Mouse (Mus musculus) cerebellum, adult 2 months (tissue): ENCODE results near the gene Taar8a. TPM values are rescaled to one million over a fixed set of nuclear protein-coding genes. Genes with fewer than 3 reads are reported as not detected.
"Not testable (repeated sequence)": the region's sequence is repeated elsewhere in the genome, so short reads cannot be mapped to it uniquely, and the experiment has no call there.

Experiments used
- DNase-seq, 2 experiments: peaks; one replicate each; pipeline ENCODE4 v3.0.0; 2021
- H3K27ac ChIP-seq: fragments of 200-500 bp; 2 replicates; pipeline ENCODE4 v1.5.1; 2012; ENCODE audit warnings: low read length, control low read depth, inconsistent platforms; ENCODE audit not compliant: insufficient read depth
- H3K27me3 ChIP-seq: fragments of 200-500 bp; 2 replicates; pipeline ENCODE4 v1.6.1; 2012; ENCODE audit warnings: inconsistent platforms, mild to moderate bottlenecking, low read length, moderate library complexity; ENCODE audit not compliant: control insufficient read depth, insufficient read depth
- H3K4me1 ChIP-seq: fragments of 200-500 bp; 2 replicates; pipeline ENCODE4 v1.6.1; 2011; ENCODE audit warnings: low read length; ENCODE audit not compliant: control insufficient read depth, insufficient read depth
- H3K4me3 ChIP-seq: fragments of 200-500 bp; replicated peaks from 2 replicates; pipeline ENCODE3; 2011; ENCODE audit warnings: mild to moderate bottlenecking, low read depth, low read length, control low read depth; ENCODE audit not compliant: insufficient read depth
- CTCF ChIP-seq: fragments of 200-500 bp; IDR thresholded peaks from 2 replicates; pipeline ENCODE4 v1.5.1; 2011; ENCODE audit warnings: low read depth, mild to moderate bottlenecking, control low read depth, low read length, moderate library complexity, borderline replicate concordance; ENCODE audit not compliant: insufficient read depth
- POLR2A ChIP-seq: fragments of 200-500 bp; IDR thresholded peaks from 2 replicates; pipeline ENCODE4 v1.6.1; 2011; ENCODE audit warnings: low read length, control low read depth, borderline replicate concordance; ENCODE audit not compliant: insufficient read depth
- WGBS: fragments of 180-500 bp; shearing (Covaris S2); methylation state at CpG from one replicate; pipeline ENCODE4 v1.1.7; 2018; 5-methylcytosine and 5-hydroxymethylcytosine counted together
- polyA plus RNA-seq: library from polyadenylated mRNA; depleted of rRNA; stranded (reverse); fragments of >200 nt; gene quantifications from 2 replicates; pipeline ENCODE4 v1.2.3, GENCODE M21; 2012; rRNA removed

Taar8a gene
- polyA plus RNA-seq = not detected in 2 replicates

DNA sequence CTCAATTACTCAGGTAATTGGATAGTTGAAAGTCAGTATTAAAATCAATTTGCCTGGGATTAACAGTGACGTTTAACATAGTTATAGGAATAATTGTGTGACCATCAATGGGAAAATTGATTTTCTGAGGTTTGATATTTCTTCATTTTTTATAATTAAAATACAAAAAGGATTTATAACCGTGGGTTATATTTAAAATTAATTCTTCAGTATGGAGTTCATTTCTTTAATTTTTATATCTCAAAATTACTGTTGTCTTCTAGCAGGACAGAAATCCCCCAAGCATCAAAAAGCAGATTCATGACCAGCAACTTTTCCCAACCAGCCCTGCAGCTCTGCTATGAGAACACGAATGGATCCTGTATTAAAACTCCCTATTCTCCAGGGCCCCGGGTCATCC lies at the start of gene Taar8a:
Gene Taar8a (plus strand): TSS at position 301 of the 400 bp plus-strand sequence.
- not testable (repeated sequence) for H3K4me1 ChIP-seq, H3K27me3 ChIP-seq, H3K4me3 ChIP-seq, DNase-seq, H3K27ac ChIP-seq
- 92% methylated on average over 2 of the region's 4 CpGs for WGBS

DNA sequence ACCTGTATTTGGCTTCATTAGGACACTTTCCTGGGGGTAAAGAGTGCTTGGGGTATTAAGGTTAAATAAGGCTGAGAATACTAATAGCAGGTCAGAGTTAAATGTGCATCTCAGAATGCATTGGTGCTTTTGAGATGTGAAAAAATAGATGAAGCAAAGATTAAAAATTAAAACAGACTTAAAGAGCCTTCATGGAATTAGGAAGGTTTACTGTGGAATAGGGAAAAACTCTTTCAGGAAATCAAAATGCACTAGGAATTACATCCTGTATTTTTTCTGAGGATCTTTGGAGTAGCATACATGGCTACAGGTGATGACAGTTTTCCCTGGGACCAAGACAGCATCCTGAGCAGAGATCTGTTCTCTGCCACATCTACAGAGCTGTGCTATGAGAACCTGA lies 49.4 kb upstream of the Taar8a start, which contains the start of gene Taar7d:
Gene Taar7d (plus strand): TSS at position 301 of the 400 bp plus-strand sequence.
- DNase-seq = no peak
- Histone ChIP-seq H3K27me3 (no peaks in the 10 kb centered on the region), H3K4me1 (no peaks in the 10 kb centered on the region), H3K27ac (no peak within 1 kb of the TSS), H3K4me3 (no peak within 1 kb of the TSS)
- TF ChIP-seq POLR2A = no peak
- TF ChIP-seq CTCF = no peak

DNA sequence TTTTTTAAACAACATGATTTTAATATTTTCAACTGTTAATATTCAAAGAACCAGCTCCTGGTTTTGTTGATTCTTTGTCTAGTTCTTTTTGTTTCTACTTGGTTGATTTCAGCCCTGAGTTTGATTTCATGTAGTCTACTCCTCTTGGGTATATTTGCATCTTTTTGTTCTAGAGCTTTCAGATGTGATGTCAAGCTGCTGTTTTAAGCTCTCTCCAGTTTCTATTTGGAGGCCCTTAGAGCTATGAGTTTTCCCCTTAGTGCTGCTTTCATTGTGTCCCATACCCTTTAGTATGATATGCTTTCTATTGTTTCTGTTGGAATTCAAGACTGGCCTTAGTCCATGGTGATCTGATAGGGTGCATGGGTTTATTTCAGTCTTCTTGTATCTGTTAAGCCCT lies 45.0 kb upstream of the Taar8a start:
- TF ChIP-seq CTCF (no peak), POLR2A (no peak)
- DNase-seq = no peak
- no peaks in the 10 kb centered on the region for H3K4me1 ChIP-seq
- H3K27me3 ChIP-seq = no peaks in the 10 kb centered on the region
- no peak overlapping the region for H3K4me3 ChIP-seq
- H3K27ac ChIP-seq = no peak overlapping the region

DNA sequence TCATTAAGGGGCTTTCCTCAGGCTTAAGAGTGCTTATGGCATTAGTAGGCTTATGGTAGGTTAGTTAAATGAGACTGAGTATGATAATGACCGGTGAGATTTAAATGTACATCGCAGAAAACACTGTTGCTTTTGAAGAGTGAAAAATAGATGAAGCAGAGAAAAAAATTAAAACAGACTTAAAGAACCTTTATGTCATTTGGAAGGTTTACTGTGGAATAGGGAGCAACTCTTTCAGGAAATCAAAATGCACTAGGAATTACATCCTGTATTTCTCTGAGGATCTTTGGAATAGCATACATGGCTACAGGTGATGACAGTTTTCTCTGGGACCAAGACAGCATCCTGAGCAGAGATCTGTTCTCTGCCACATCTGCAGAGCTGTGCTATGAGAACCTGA lies 39.0 kb upstream of the Taar8a start, which contains the start of gene Taar7e:
Gene Taar7e (plus strand): TSS at position 301 of the 400 bp plus-strand sequence.
- H3K4me3 ChIP-seq = no peak within 1 kb of the TSS
- H3K4me1 ChIP-seq = no peaks in the 10 kb centered on the region
- H3K27me3 ChIP-seq = no peaks in the 10 kb centered on the region
- TF ChIP-seq POLR2A = no peak
- no peak for DNase-seq
- 97% methylated on average over 2 of the region's 2 CpGs for whole genome bisulfite sequencing
- no peak within 1 kb of the TSS for H3K27ac ChIP-seq

DNA sequence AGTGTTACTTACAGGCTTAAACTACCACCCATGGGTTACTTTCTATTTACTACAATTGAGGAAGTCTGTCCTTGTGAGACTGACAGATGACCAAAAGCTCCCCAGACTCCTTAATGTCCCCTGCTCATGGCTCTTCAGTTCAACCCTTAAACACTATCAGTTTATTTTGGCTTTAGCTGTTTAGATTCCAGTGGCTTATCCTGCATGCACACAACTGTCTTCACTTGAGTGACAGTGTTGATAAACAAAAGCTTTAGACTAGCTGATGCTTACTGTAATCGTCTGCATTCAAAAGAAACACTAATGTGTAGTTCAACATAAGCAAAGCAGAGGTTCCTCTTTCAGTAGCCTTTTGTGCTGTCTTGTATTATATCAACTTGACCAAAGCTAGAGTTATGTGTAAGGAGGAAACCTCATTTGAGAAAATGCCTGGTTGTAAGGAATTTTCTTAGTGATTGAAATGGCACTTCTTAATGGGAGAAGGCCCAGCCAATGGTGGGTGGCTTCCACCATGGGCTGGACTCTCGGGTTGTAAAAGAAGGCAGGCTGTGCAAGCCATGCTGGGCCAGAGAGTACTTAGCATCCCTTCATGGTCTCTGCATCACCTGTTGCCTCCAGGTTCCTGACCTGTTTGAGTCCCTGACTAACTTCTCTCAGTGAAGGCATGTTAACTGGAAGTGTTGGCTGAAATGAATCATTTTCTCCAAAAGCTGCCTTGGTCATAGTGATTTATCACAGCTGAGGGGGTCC lies 36.0 kb upstream of the Taar8a start:
- 85% methylated on average over 2 of the region's 2 CpGs for WGBS
- TF ChIP-seq POLR2A = no peak
- no peak for TF ChIP-seq CTCF
- no peak overlapping the region for H3K4me3 ChIP-seq
- H3K27me3 ChIP-seq = no peaks in the 10 kb centered on the region
- no peak overlapping the region for H3K27ac ChIP-seq
- H3K4me1 ChIP-seq = no peaks in the 10 kb centered on the region
- no peak for DNase-seq

DNA sequence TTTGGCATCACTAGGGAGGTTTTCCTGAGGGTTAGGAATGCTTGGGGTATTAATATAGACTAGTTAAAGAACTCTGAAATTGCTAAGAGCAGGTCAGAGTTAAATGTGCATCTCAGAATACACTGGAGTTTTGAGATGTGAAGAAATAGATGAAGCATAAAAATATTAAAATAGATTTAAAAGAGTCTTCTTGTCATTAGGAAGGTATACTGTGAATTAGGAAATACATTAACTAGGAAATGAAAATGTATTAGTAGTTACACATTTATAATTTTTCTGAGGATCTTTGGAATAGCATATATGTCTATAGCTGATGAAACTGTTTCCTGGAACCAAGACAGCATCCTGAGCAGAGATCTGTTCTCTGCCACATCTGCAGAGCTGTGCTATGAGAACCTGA lies 27.1 kb upstream of the Taar8a start, which contains the start of gene Taar7f:
Gene Taar7f (plus strand): TSS at position 301 of the 400 bp plus-strand sequence.
- 0 out of 2 replicates have a peak, but pooled peaks cover 4% of the 10 kb centered on the region for H3K4me1 ChIP-seq
- no peak within 1 kb of the TSS for H3K27ac ChIP-seq
- H3K4me3 ChIP-seq = no peak within 1 kb of the TSS
- no peak for DNase-seq
- no peaks in the 10 kb centered on the region for H3K27me3 ChIP-seq
- TF ChIP-seq POLR2A (no peak), CTCF (no peak)

DNA sequence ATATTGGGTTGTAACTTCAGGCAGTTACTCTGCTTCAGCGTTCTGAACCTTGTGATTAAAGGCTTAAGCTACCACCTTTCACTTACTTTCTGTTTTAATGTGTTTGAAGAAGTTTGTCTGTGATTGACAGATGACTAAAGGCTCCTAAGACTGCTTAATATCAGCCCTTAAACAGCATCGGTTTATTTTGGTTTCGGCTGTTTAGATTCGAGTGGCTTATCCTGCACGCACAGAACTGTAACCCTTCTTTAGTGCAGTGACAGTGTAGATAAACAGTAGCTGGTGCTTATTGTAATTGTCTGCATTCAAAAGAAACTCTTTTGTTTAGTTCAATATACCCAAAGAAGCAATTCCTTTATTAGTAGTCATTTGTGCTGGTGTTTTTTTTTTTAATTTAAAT lies 24.3 kb upstream of the Taar8a start:
- Histone ChIP-seq H3K4me3 (no peak overlapping the region), H3K4me1 (0 out of 2 replicates have a peak, but pooled peaks cover 4% of the 10 kb centered on the region), H3K27me3 (no peaks in the 10 kb centered on the region), H3K27ac (no peak overlapping the region)
- TF ChIP-seq POLR2A = no peak
- TF ChIP-seq CTCF = no peak
- WGBS = 89% methylated on average over 5 of the region's 5 CpGs
- no peak for DNase-seq

DNA sequence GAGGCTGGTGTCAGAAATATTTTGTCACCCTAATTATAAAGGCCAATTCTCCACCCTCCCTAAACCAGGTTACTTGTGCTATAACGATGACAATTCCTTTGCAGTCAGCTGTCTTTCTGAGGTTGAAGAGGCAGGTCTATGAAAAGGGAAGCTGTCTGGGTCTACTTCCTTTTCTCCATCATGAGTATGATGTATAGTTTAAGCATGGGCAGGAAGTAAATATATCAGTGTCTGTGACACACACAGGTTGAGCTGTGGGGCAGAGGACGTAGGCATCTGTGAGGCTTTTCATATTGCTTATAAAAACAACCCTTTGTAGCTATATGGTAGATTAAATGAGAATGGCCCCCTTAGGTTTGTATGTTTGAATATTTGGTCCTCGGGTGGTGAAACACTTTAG lies 17.3 kb upstream of the Taar8a start:
- Histone ChIP-seq H3K27me3 (no peaks in the 10 kb centered on the region), H3K27ac (no peak overlapping the region), H3K4me3 (no peak overlapping the region), H3K4me1 (no peaks in the 10 kb centered on the region)
- DNase-seq = no peak
- TF ChIP-seq POLR2A (no peak), CTCF (no peak)
- 90% methylated on average over 3 of the region's 3 CpGs for WGBS

DNA sequence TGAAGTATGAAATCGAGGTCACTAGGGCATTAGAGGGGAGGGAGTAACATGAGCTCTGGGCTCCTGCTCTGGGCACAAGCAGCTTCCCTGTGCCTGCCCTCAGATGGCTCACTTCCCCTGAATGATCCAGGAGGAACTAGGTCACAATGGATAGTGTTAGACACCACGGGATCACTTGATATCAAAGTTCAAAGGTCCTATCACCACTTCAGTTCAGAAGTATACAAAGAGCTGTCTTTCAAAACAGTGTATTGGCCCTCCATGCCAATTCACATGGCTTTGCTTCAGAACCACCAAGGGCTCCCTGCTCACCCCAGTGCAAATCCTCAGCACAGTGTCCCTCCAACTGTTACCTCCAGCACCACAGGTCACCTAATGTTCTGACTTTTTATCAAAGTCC lies 1.5 kb upstream of the Taar8a start:
- 29% methylated on average over 2 of the region's 2 CpGs for WGBS
- not testable (repeated sequence) for H3K4me3 ChIP-seq

More for the DNA sequence above, 1.5 kb upstream of the Taar8a start:
- DNase-seq, H3K27ac ChIP-seq, H3K4me1 ChIP-seq, H3K27me3 ChIP-seq: not testable (repeated sequence)
